Mouse (Mus musculus): ENCODE data around the gene Ankle1. TPM values are rescaled to one million over a fixed set of nuclear protein-coding genes. Genes with fewer than 3 reads are reported as not detected.

The Ankle1 gene
- polyA plus RNA-seq, 1 experiment from 2014 or later: 31.6 TPM

GRCm38 (mm10) chr8:71388267-71388666 is 17.5 kb upstream of the Ankle1 start:
- no peak for ATAC-seq
- no peak overlapping the region for H3K9ac ChIP-seq
- H3K27me3 ChIP-seq (replicated peaks): no peaks in the 10 kb centered on the region
- H3K4me3 ChIP-seq (replicated peaks): no peak overlapping the region
- no peak overlapping the region for H3K27ac ChIP-seq
- H3K4me2 ChIP-seq (replicated peaks): no peak overlapping the region
- H3K36me3 ChIP-seq: no peaks in the 10 kb centered on the region
- peaks cover 10% of the 10 kb centered on the region for H3K4me1 ChIP-seq (replicated peaks)
- 66% methylated on average over 1 of the region's 1 CpGs for WGBS
- H3K9me3 ChIP-seq: no peaks in the 10 kb centered on the region

GRCm38 (mm10) chr8:71391696-71392095 is 14.1 kb upstream of the Ankle1 start:
- Histone ChIP-seq H3K27ac (no peak overlapping the region), H3K4me2 (replicated peaks) (no peak overlapping the region), H3K27me3 (replicated peaks) (no peaks in the 10 kb centered on the region), H3K9me3 (no peaks in the 10 kb centered on the region), H3K9ac (no peak overlapping the region), H3K4me1 (replicated peaks) (0 out of 2 replicates have a peak, but pooled peaks cover 2% of the 10 kb centered on the region), H3K36me3 (no peaks in the 10 kb centered on the region), H3K4me3 (replicated peaks) (no peak overlapping the region)
- 87% methylated on average over 2 of the region's 2 CpGs for WGBS
- ATAC-seq: no peak

- H3K27ac ChIP-seq: no peak overlapping the region
- H3K4me1 ChIP-seq (replicated peaks): peaks cover 5% of the 10 kb centered on the region
- 82% methylated on average over 5 of the region's 5 CpGs for WGBS
- no peak overlapping the region for H3K4me2 ChIP-seq (replicated peaks)
- no peak overlapping the region for H3K4me3 ChIP-seq (replicated peaks)
- no peaks in the 10 kb centered on the region for H3K36me3 ChIP-seq
- no peaks in the 10 kb centered on the region for H3K27me3 ChIP-seq (replicated peaks)
- no peak for ATAC-seq
- no peak overlapping the region for H3K9ac ChIP-seq
- no peaks in the 10 kb centered on the region for H3K9me3 ChIP-seq
These were observed 13.4 kb upstream of the Ankle1 start for GRCm38 (mm10) chr8:71392391-71392790.

DNA sequence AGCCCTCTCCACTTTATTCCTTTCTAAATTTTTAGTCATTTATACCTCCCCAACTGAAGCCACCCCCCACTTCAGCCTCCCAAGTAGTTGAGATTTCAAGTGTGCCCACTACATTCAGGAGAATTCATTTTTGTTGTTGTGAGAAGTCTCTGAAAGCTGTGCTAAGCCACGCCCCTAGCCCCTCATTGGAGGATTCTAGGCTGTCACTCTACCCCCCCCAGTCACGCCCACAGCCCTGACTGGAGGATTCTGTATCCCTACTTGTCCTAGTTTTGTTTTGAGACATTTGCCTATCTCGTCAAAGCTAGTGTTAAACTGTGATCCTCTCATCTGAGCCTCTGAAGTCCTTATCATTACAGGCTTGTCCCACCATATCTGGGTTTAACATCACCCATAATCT is 12.9 kb upstream of the Ankle1 start:
- Histone ChIP-seq H3K4me3 (replicated peaks) (no peak overlapping the region), H3K4me1 (replicated peaks) (peaks cover 10% of the 10 kb centered on the region), H3K9ac (no peak overlapping the region), H3K4me2 (replicated peaks) (no peak overlapping the region; the same call in 1 of the 2 replicates), H3K9me3 (no peaks in the 10 kb centered on the region), H3K36me3 (no peaks in the 10 kb centered on the region), H3K27me3 (replicated peaks) (no peaks in the 10 kb centered on the region), H3K27ac (no peak overlapping the region)
- no peak for ATAC-seq
- 17% methylated on average over 3 of the region's 3 CpGs for WGBS

DNA sequence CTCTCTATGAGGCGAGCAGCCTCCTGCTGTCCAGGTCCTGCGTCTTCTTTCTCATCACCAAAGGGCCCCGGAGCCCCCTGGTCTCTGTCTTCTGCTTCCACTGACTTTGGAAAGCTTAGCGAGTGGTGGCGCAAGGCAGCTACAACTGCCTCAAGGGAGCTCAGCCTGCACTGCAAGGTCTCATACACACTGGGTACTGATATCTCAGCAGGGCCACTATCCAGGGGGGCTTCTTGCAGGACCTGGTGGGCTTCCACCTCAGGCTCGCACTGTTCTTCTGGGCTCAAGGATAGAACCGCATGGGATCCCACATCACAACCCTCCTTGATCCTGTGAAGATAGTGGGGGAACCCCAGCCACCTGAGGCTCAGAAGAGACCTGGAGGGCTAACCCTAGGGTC is 11.3 kb upstream of the Ankle1 start:
- Histone ChIP-seq H3K36me3 (peaks cover 8% of the 10 kb centered on the region), H3K9me3 (no peaks in the 10 kb centered on the region), H3K4me2 (replicated peaks) (peak overlapping the region; percentile 20), H3K4me3 (replicated peaks) (no peak overlapping the region), H3K4me1 (replicated peaks) (peaks cover 10% of the 10 kb centered on the region), H3K9ac (no peak overlapping the region), H3K27ac (no peak overlapping the region), H3K27me3 (replicated peaks) (no peaks in the 10 kb centered on the region)
- no peak for ATAC-seq
- WGBS: 78% methylated on average over 7 of the region's 7 CpGs

- H3K27ac ChIP-seq: no peak overlapping the region
- peaks cover 11% of the 10 kb centered on the region for H3K36me3 ChIP-seq
- no peaks in the 10 kb centered on the region for H3K9me3 ChIP-seq
- ATAC-seq: no peak
- 81% methylated on average over 10 of the region's 10 CpGs for WGBS
- no peaks in the 10 kb centered on the region for H3K27me3 ChIP-seq (replicated peaks)
- H3K4me3 ChIP-seq (replicated peaks): no peak overlapping the region
- peak overlapping the region; percentile 20; the same call in 1 of the 2 replicates for H3K4me2 ChIP-seq (replicated peaks)
- H3K9ac ChIP-seq: no peak overlapping the region
- H3K4me1 ChIP-seq (replicated peaks): peaks cover 10% of the 10 kb centered on the region
These were observed 10.7 kb upstream of the Ankle1 start for GRCm38 (mm10) chr8:71395071-71395470.

DNA sequence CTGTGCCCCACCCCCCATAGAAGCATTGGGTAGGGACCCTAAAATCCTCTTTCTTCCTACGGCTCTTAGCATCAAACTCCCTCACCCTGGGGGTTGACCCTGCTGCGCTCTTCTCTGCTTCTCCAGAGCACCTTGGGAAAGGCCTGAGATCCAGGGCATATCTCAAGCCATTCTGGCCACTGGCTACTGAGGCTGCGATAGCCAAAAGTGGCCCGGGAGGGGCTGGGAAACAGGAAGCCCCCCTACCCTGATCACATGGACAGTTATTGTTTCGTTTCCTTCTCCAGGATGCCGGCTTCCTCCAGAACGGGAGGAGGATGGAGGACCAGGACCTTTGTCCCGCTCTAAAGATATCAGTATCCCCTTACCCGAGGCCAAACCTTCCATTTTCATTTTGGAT is 10.2 kb upstream of the Ankle1 start, which contains the start of gene Ushbp1:
Gene Ushbp1, minus strand, starts transcription at position 174 of the 400 bp plus-strand sequence.
- H3K4me3 ChIP-seq (replicated peaks): peak within 1 kb of the TSS; percentile 75
- peaks cover 10% of the 10 kb centered on the region for H3K4me1 ChIP-seq (replicated peaks)
- ATAC-seq: no peak
- H3K9me3 ChIP-seq: no peaks in the 10 kb centered on the region
- H3K4me2 ChIP-seq (replicated peaks): peak within 1 kb of the TSS; percentile 85
- H3K27me3 ChIP-seq (replicated peaks): no peaks in the 10 kb centered on the region
- WGBS: 80% methylated on average over 9 of the region's 9 CpGs
- H3K9ac ChIP-seq: no peak within 1 kb of the TSS
- peaks cover 11% of the 10 kb centered on the region for H3K36me3 ChIP-seq
- 0 out of 2 replicates have a peak within 1 kb of the TSS, but pooled peaks have one; percentile 6 for H3K27ac ChIP-seq

DNA sequence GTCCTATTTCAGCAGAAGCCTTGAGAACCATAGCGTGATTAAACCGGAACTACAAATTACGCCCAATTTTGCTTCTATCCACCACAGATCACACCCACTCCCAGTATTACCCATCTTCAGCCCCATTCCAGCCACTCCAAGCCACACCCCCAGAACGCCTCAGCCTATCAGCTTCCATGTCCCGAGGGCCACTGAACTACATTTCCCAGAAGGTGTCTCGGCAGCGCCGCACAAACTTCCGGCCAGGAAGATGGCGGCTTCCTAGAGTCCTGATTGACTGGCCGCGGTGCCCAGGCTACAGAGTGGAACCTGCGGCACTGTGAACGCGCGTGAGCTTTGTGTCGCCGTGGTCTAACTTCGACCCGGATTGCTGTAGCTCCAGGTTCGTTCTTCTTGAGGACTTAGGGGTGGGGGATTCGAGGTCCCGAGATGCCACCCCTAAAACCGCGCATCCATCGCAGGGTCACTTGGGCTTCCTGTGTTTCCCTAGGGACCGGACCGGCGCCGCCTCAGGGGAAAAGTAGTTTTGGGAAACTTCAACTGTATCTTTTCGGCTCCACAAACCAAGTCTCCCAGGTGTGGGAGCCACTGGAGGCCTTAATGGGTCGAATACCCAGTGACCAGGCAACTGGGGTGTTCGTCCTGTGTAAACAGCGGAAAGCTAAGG is 9.0 kb upstream of the Ankle1 start, which contains the start of gene Babam1:
Gene Babam1, plus strand, starts transcription at position 223 of the 667 bp plus-strand sequence.
- whole genome bisulfite sequencing: under 1% methylated on average over 34 of the region's 34 CpGs
- ATAC-seq: peak; percentile 98
- H3K4me1 ChIP-seq (replicated peaks): peaks cover 10% of the 10 kb centered on the region
- H3K27ac ChIP-seq: 0 out of 2 replicates have a peak within 1 kb of the TSS, but pooled peaks have one; percentile 6
- H3K9ac ChIP-seq: peak within 1 kb of the TSS; percentile 70
- H3K27me3 ChIP-seq (replicated peaks): no peaks in the 10 kb centered on the region
- peaks cover 11% of the 10 kb centered on the region for H3K36me3 ChIP-seq
- peak within 1 kb of the TSS; percentile 85 for H3K4me2 ChIP-seq (replicated peaks)
- H3K4me3 ChIP-seq (replicated peaks): peak within 1 kb of the TSS; percentile 75
- H3K9me3 ChIP-seq: no peaks in the 10 kb centered on the region

DNA sequence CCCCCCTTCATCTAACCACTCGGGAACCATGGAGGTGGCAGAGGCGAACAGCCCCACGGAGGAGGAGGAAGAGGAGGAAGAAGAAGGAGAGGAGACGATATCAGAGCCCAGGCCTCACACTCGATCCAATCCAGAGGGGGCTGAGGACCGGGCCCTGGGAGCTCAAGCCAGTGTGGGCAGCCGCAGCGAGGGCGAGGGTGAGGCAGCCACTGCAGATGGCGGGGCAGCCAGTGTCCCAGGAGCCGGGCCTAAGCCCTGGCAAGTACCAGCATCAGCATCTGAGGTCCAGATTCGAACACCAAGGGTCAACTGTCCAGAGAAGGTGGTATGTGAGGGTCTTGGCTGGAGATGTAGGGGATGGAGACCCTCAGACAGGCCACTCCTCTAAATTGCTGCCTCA is 8.1 kb upstream of the Ankle1 start:
- Histone ChIP-seq H3K27me3 (replicated peaks) (no peaks in the 10 kb centered on the region), H3K36me3 (peaks cover 11% of the 10 kb centered on the region), H3K27ac (no peak overlapping the region), H3K9me3 (no peaks in the 10 kb centered on the region), H3K4me1 (replicated peaks) (peaks cover 12% of the 10 kb centered on the region), H3K9ac (peak overlapping the region; percentile 70), H3K4me2 (replicated peaks) (peak overlapping the region; percentile 85), H3K4me3 (replicated peaks) (peak overlapping the region; percentile 75)
- no peak for ATAC-seq
- 87% methylated on average over 12 of the region's 12 CpGs for WGBS

DNA sequence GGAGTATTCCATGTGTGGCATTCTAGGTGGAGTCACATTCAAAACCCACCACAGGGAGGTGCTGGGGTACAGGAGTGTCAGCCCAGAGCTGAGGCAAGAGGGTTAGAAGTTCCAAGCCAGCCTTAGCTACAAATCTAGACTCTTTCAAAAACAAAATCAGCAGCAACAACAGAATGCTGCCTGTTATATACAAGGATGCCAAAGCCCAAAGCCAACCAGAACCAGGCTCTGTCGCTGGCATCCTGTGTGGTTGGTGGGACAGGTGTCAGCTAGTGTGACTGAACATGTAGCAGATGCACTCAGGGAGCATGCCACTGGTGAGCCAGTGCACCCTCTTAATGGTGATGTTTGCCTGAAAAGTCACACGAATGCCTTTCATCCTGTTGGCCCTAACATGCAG is 5.0 kb upstream of the Ankle1 start:
- H3K4me2 ChIP-seq (replicated peaks): no peak overlapping the region
- H3K4me1 ChIP-seq (replicated peaks): peaks cover 26% of the 10 kb centered on the region
- H3K9me3 ChIP-seq: no peaks in the 10 kb centered on the region
- H3K36me3 ChIP-seq: peaks cover 11% of the 10 kb centered on the region
- no peaks in the 10 kb centered on the region for H3K27me3 ChIP-seq (replicated peaks)
- H3K4me3 ChIP-seq (replicated peaks): no peak overlapping the region
- H3K27ac ChIP-seq: no peak overlapping the region
- WGBS: 90% methylated on average over 2 of the region's 2 CpGs
- H3K9ac ChIP-seq: no peak overlapping the region
- ATAC-seq: no peak

GRCm38 (mm10) chr8:71401454-71401853 is 4.4 kb upstream of the Ankle1 start:
- no peak overlapping the region for H3K4me2 ChIP-seq (replicated peaks)
- no peak for ATAC-seq
- peaks cover 11% of the 10 kb centered on the region for H3K36me3 ChIP-seq
- no peak overlapping the region for H3K27ac ChIP-seq
- peaks cover 28% of the 10 kb centered on the region for H3K4me1 ChIP-seq (replicated peaks)
- H3K9ac ChIP-seq: no peak overlapping the region
- H3K9me3 ChIP-seq: no peaks in the 10 kb centered on the region
- no peak overlapping the region for H3K4me3 ChIP-seq (replicated peaks)
- no peaks in the 10 kb centered on the region for H3K27me3 ChIP-seq (replicated peaks)

DNA sequence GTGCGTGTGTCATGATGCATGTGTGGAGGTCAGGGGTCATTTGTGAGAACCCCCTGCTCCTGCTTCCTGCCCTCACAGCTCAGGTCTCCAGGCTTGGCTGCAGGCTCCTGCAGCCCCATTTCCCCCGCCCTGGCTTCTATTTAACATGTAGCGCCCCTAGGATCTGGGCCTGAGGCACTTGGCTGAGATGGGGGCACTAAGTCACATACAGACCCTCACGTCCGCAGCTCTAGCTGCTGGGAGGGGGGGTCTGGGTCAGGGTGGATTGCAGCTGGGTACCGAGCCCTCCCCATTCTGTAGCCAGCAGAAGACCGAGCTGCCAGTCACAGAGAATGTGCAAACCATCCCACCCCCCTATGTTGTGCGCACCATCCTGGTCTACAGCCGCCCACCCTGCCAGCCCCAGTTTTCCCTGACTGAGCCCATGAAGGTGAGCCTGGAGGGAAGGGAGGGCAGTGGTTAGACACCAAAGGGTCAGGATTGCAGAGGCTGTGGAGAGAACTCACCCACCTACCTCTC is 3.3 kb upstream of the Ankle1 start:
- no peak for ATAC-seq
- WGBS: 88% methylated on average over 9 of the region's 9 CpGs
- Histone ChIP-seq H3K36me3 (peaks cover 14% of the 10 kb centered on the region), H3K9ac (no peak overlapping the region), H3K4me1 (replicated peaks) (peaks cover 34% of the 10 kb centered on the region), H3K4me2 (replicated peaks) (no peak overlapping the region), H3K27me3 (replicated peaks) (no peaks in the 10 kb centered on the region), H3K9me3 (no peaks in the 10 kb centered on the region), H3K4me3 (replicated peaks) (no peak overlapping the region), H3K27ac (no peak overlapping the region; the same call in 1 of the 2 replicates)
